In genomic region chr17:64141856-64142255, GRCm38 (mm10) we compare ENCODE assay signal across 13 mouse cellular contexts.
DNase-seq lines count a peak whose midpoint lies in the region; ATAC-seq and TF ChIP-seq lines count a peak whose summit lies in the region.
"Had no signal": no experiment of that assay in that cellular context is flagged by ENCODE, and none has a peak within 500 bp of the region (broad histone marks: within the 10 kb centered on the region; RNA-seq: fewer than 3 reads in every experiment).

No protein-coding gene starts in this region.

- no peaks in the 10 kb centered on the region for H3K9me3 ChIP-seq in liver, postnatal 0 days (ENCODE audit: low read length)
- no peaks in the 10 kb centered on the region for H3K9me3 ChIP-seq in liver, embryonic 12.5 days (replicated peaks)
- H3K9me3 ChIP-seq in heart, embryonic 14.5 days (ENCODE audit: control insufficient read depth, low read length) = no peaks in the 10 kb centered on the region
- H3K9me3 ChIP-seq in midbrain, embryonic 16.5 days (replicated peaks; ENCODE audit: control insufficient read depth, low read length, poor library complexity, severe bottlenecking) = no peaks in the 10 kb centered on the region

- WGBS in liver, postnatal 0 days (ENCODE audit: insufficient replicate concordance) = 77% methylated on average over 9 of the region's 9 CpGs
- WGBS in liver, embryonic 12.5 days (ENCODE audit: insufficient replicate concordance) = 77% methylated on average over 9 of the region's 9 CpGs
- 19% methylated on average over 9 of the region's 9 CpGs for WGBS in heart, embryonic 14.5 days
- WGBS in midbrain, embryonic 16.5 days = 54% methylated on average over 9 of the region's 9 CpGs

- no peak overlapping the region for H3K27ac ChIP-seq in liver, postnatal 0 days (ENCODE audit: low read depth)
- H3K27ac ChIP-seq in liver, embryonic 12.5 days = no peak overlapping the region
- peak overlapping the region; percentile 40 to 70; a peak in 3 of 4 replicates for H3K27ac ChIP-seq in heart, embryonic 14.5 days (replicated peaks in 1 of 2; ENCODE audit: control insufficient read depth in 1 of 2, insufficient read depth in 1 of 2, low read depth in 2 of 2, low read length in 2 of 2)
- H3K27ac ChIP-seq in midbrain, embryonic 16.5 days (ENCODE audit: low read length) = no peak overlapping the region
- H3K27ac ChIP-seq: stomach, postnatal 0 days had no signal

- TF ChIP-seq CTCF in liver, postnatal 0 days (IDR thresholded peaks at IDR 0.05; ENCODE audit: low read depth) = no peak

- H3K36me3 ChIP-seq in liver, postnatal 0 days (replicated peaks; ENCODE audit: insufficient read depth, low read length) = peaks cover 14% of the 10 kb centered on the region; the same call in 1 of the 2 replicates
- peaks cover 15% of the 10 kb centered on the region for H3K36me3 ChIP-seq in liver, embryonic 12.5 days
- peaks cover 19% of the 10 kb centered on the region for H3K36me3 ChIP-seq in heart, embryonic 14.5 days (ENCODE audit: control insufficient read depth, insufficient read depth, low read length)
- peaks cover 8% of the 10 kb centered on the region; the same call in 1 of the 2 replicates for H3K36me3 ChIP-seq in midbrain, embryonic 16.5 days (ENCODE audit: control insufficient read depth, insufficient read depth, low read length)

- no peaks in the 10 kb centered on the region for H3K27me3 ChIP-seq in liver, postnatal 0 days (ENCODE audit: insufficient read depth, low read length)
- H3K27me3 ChIP-seq in liver, embryonic 12.5 days (replicated peaks) = no peaks in the 10 kb centered on the region
- no peaks in the 10 kb centered on the region for H3K27me3 ChIP-seq in heart, embryonic 14.5 days (ENCODE audit: control insufficient read depth, insufficient read depth, low read length)
- no peaks in the 10 kb centered on the region for H3K27me3 ChIP-seq in midbrain, embryonic 16.5 days (ENCODE audit: control insufficient read depth, insufficient read depth, low read depth, low read length)

- H3K9ac ChIP-seq in liver, postnatal 0 days (replicated peaks) = no peak overlapping the region
- no peak overlapping the region for H3K9ac ChIP-seq in liver, embryonic 12.5 days
- peak overlapping the region; percentile 45; the same call in 1 of the 2 replicates for H3K9ac ChIP-seq in heart, embryonic 14.5 days (ENCODE audit: low read length)
- H3K9ac ChIP-seq in midbrain, embryonic 16.5 days (ENCODE audit: low read depth, low read length) = no peak overlapping the region

- no peak overlapping the region for H3K4me2 ChIP-seq in liver, postnatal 0 days (ENCODE audit: low read depth, low read length)
- no peak overlapping the region for H3K4me2 ChIP-seq in liver, embryonic 12.5 days
- H3K4me2 ChIP-seq in heart, embryonic 14.5 days (ENCODE audit: low read length) = peak overlapping the region; percentile 41
- H3K4me2 ChIP-seq in midbrain, embryonic 16.5 days (ENCODE audit: low read length) = no peak overlapping the region
- H3K4me2 ChIP-seq: liver, embryonic 11.5 days had no signal

- H3K4me1 ChIP-seq in liver, postnatal 0 days (ENCODE audit: insufficient read depth) = no peaks in the 10 kb centered on the region
- no peaks in the 10 kb centered on the region for H3K4me1 ChIP-seq in liver, embryonic 12.5 days
- peaks cover 9 to 16% of the 10 kb centered on the region in 2 experiments; a peak in 3 of 4 replicates for H3K4me1 ChIP-seq in heart, embryonic 14.5 days (ENCODE audit: control insufficient read depth in 2 of 2, insufficient read depth in 2 of 2, low read length in 2 of 2)
- peaks cover 18% of the 10 kb centered on the region for H3K4me1 ChIP-seq in midbrain, embryonic 16.5 days (ENCODE audit: control insufficient read depth, insufficient read depth, low read length)

- no peak for ATAC-seq in liver, postnatal 0 days
- ATAC-seq in liver, embryonic 12.5 days = no peak
- peak; percentile 85 for ATAC-seq in heart, embryonic 14.5 days (ENCODE audit: insufficient number of reproducible peaks, insufficient read depth, low FRiP score, low read depth)
- peak; percentile 57 for ATAC-seq in midbrain, embryonic 16.5 days

- no peak for TF ChIP-seq EP300 in liver, postnatal 0 days (IDR thresholded peaks at IDR 0.05; ENCODE audit: low read depth)

- no peak overlapping the region for H3K4me3 ChIP-seq in liver, postnatal 0 days (ENCODE audit: low read depth, low read length)
- no peak overlapping the region for H3K4me3 ChIP-seq in liver, embryonic 12.5 days
- no peak overlapping the region for H3K4me3 ChIP-seq in heart, embryonic 14.5 days (ENCODE audit: control insufficient read depth in 1 of 2, insufficient read depth in 1 of 2, low read depth in 1 of 2, low read length in 2 of 2)
- no peak overlapping the region for H3K4me3 ChIP-seq in midbrain, embryonic 16.5 days (ENCODE audit: low read depth, low read length)

- peak; percentile 6 for DNase-seq in adrenal gland, adult 2 months
- no peak for DNase-seq in adrenal gland, postnatal 14 days
- peak; percentile 6 for DNase-seq in liver, postnatal 0 days
- no peak for DNase-seq in ovary, postnatal 10 days (ENCODE audit: low spot score)
- no peak for DNase-seq in thymus, postnatal 0 days (ENCODE audit: low spot score)
- DNase-seq: adrenal gland, adult 8-10 months; kidney, adult 8-10 months; lung, postnatal 14 days had no signal

Comparison
In these comparisons a context has a peak if more than half of its experiments do, and no peak if none do; other contexts are left out.
1. DNase-seq: peak in adrenal gland, adult 2 months (single experiment) and liver, postnatal 0 days (single experiment); none in adrenal gland, postnatal 14 days (single experiment), ovary, postnatal 10 days (single experiment) and thymus, postnatal 0 days (single experiment).
2. ATAC-seq: peak in heart, embryonic 14.5 days (single experiment) and midbrain, embryonic 16.5 days (single experiment); none in liver, postnatal 0 days (single experiment) and liver, embryonic 12.5 days (single experiment).
3. H3K27ac ChIP-seq: peak in heart, embryonic 14.5 days (2 of 2); none in liver, postnatal 0 days (single experiment), liver, embryonic 12.5 days (single experiment) and midbrain, embryonic 16.5 days (single experiment).